Mouse (Mus musculus) midbrain, embryonic 11.5 days (tissue): ENCODE measurements at regions not wholly inside any gene's neighbourhood (a gene's known extent, or its start where the extent isn't known, plus 50 kb on each side); places are given as distances from the start of the nearest gene placed in this dataset.

ENCODE experiments used
- ATAC-seq: fragments of 200-750 bp; cut with Nextera tagmentation; 2 replicates; pipeline ENCODE4 v1.8.0; 2017; ENCODE audit warnings: moderate TSS enrichment, moderate library complexity; ENCODE audit not compliant: low FRiP score
- DNase-seq: peaks from one replicate; pipeline ENCODE4 v3.0.0; 2015; ENCODE audit warnings: low spot score; ENCODE audit errors: missing footprints
- H3K27ac ChIP-seq: fragments of 300-500 bp; sonication (generic); 2 replicates; pipeline ENCODE4 v1.5.1; 2014; ENCODE audit warnings: low read depth, low read length
- H3K27me3 ChIP-seq: fragments of 300-500 bp; sonication (generic); 2 replicates; pipeline ENCODE4 v1.6.1; 2014; ENCODE audit warnings: mild to moderate bottlenecking, low read length, moderate library complexity, mixed read lengths; ENCODE audit not compliant: control insufficient read depth, insufficient read depth
- H3K36me3 ChIP-seq: fragments of 300-500 bp; sonication (generic); 2 replicates; pipeline ENCODE4 v1.6.1; 2014; ENCODE audit warnings: mild to moderate bottlenecking, low read length, moderate library complexity, mixed read lengths; ENCODE audit not compliant: control insufficient read depth, insufficient read depth
- H3K4me1 ChIP-seq: fragments of 300-500 bp; sonication (generic); 2 replicates; pipeline ENCODE4 v1.6.1; 2014; ENCODE audit warnings: low read length; ENCODE audit not compliant: control insufficient read depth, insufficient read depth
- H3K4me2 ChIP-seq: fragments of 300-500 bp; sonication (generic); 2 replicates; pipeline ENCODE4 v1.6.1; 2014; ENCODE audit warnings: mild to moderate bottlenecking, moderate library complexity
- H3K4me3 ChIP-seq: fragments of 300-500 bp; sonication (generic); 2 replicates; pipeline ENCODE4 v1.5.1; 2014; ENCODE audit warnings: low read depth, low read length
- H3K9ac ChIP-seq: fragments of 300-500 bp; sonication (generic); 2 replicates; pipeline ENCODE4 v1.6.1; 2014; ENCODE audit warnings: low read length
- H3K9me3 ChIP-seq: fragments of 300-500 bp; sonication (generic); 2 replicates; pipeline ENCODE4 v1.6.1; 2016; ENCODE audit warnings: low read length; ENCODE audit not compliant: control insufficient read depth
- WGBS: fragments of 180-500 bp; shearing (Covaris S2); extraction: QIAGEN DNeasy Blood & Tissue Kit; methylation state at CpG from one replicate; pipeline ENCODE4 v1.1.7; 2014; 5-methylcytosine and 5-hydroxymethylcytosine counted together

GRCm38 (mm10) chr15:13534017-13534416 lies 360.5 kb upstream of the Cdh6 start:
- no peak overlapping the region for H3K4me2 ChIP-seq
- H3K9me3 ChIP-seq: no peaks in the 10 kb centered on the region
- H3K27me3 ChIP-seq: no peaks in the 10 kb centered on the region
- no peak for ATAC-seq
- H3K9ac ChIP-seq: no peak overlapping the region
- no peak overlapping the region for H3K4me3 ChIP-seq
- no peaks in the 10 kb centered on the region for H3K36me3 ChIP-seq
- DNase-seq: no peak
- H3K27ac ChIP-seq: no peak overlapping the region
- H3K4me1 ChIP-seq: no peaks in the 10 kb centered on the region
- 71% methylated on average over 2 of the region's 2 CpGs for WGBS

GRCm38 (mm10) chr15:13529960-13530359 lies 356.5 kb upstream of the Cdh6 start:
- Histone ChIP-seq H3K9ac (no peak overlapping the region), H3K27ac (no peak overlapping the region), H3K9me3 (no peaks in the 10 kb centered on the region), H3K36me3 (no peaks in the 10 kb centered on the region), H3K27me3 (no peaks in the 10 kb centered on the region), H3K4me1 (no peaks in the 10 kb centered on the region), H3K4me2 (no peak overlapping the region), H3K4me3 (no peak overlapping the region)
- no peak for ATAC-seq
- DNase-seq: no peak
- WGBS: 55% methylated on average over 3 of the region's 3 CpGs

- no peaks in the 10 kb centered on the region for H3K4me1 ChIP-seq
- no peak overlapping the region for H3K27ac ChIP-seq
- H3K4me2 ChIP-seq: no peak overlapping the region
- ATAC-seq (no peak), DNase-seq (no peak)
- no peak overlapping the region for H3K9ac ChIP-seq
- H3K27me3 ChIP-seq: no peaks in the 10 kb centered on the region
- no peak overlapping the region for H3K4me3 ChIP-seq
- no peaks in the 10 kb centered on the region for H3K9me3 ChIP-seq
- no peaks in the 10 kb centered on the region for H3K36me3 ChIP-seq
- 75% methylated on average over 4 of the region's 4 CpGs for WGBS
Observed at GRCm38 (mm10) chr15:13529050-13529449, 355.6 kb upstream of the Cdh6 start.
